Mouse (Mus musculus): ENCODE measurements around the gene Grin1. TPM values are rescaled to one million over a fixed set of nuclear protein-coding genes. Genes with fewer than 3 reads are reported as not detected.

The Grin1 gene
- total RNA-seq, 2 experiments from 2014 or later: not detected

DNA sequence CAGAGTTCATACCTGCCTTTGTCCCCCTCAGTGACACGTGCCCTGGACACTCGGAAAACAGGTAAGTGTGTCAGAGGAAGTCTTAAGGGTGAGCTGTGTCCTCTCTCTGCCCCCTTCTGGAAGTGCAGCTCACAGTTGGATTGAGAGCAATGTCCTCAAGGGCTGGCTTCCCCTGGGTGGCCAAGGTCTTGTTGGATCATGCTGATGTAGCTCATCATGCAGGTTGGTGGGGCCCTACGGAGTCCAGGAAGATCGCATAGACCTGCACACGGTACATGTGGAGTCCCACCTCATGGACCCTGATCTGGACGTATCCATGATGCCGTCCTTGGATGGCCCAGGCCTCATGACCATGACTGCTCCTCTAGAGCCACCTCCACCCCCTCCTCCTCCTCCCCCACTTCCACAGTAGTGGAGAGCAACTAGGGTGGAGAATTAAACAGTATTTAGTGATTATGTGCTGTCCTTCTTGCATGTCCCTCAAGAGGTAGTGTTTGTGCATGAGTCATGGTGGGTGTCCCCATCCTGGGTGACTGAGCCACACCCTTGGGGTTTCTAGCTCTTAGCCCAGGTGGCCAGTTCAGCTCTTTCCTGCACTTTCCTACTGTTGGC, 30.1 kb downstream of the Grin1 start:
- no peak for ATAC-seq (replicated peaks; ENCODE audit: low FRiP score, poor library complexity, severe bottlenecking)

DNA sequence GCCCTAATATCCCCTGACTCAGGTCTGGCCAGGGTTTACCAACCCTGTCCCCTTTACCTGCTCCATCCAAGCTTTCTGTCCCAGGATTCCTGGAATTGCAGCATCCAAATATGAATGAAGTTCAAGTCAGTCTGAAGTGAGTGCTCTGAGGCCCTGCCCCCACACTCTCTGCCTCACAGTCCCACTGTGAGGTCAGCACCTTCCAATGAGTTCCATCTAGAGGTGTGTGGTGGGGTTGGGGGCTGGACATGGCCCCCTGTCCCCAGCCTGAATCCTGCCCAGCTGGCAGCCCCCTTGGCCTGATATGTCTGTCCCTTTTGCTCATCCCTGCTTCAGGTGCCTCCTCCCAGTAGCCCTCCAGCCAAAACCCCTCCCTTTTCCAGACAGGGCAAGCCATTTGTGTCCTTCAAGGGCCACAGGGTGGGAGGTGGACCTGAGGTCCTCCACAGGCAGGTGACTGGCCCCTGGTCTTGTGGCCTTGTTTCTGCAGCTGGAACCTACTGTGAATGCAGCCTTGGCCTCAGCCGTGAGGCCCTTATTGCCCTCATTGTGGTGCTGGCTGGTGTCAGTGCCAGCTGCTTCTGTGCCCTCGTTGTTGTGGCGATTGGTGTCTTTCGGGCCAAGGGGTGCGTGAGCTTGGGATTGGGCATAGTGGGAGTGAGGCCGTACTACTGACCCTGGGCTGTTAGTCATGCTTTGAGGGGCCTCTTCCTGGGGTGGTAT, 30.9 kb downstream of the Grin1 start, which contains the start of gene Tmem210:
Gene Tmem210 (plus strand): TSS at position 219 of the 723 bp plus-strand sequence.
- no peak for ATAC-seq (replicated peaks; ENCODE audit: low FRiP score, poor library complexity, severe bottlenecking)

DNA sequence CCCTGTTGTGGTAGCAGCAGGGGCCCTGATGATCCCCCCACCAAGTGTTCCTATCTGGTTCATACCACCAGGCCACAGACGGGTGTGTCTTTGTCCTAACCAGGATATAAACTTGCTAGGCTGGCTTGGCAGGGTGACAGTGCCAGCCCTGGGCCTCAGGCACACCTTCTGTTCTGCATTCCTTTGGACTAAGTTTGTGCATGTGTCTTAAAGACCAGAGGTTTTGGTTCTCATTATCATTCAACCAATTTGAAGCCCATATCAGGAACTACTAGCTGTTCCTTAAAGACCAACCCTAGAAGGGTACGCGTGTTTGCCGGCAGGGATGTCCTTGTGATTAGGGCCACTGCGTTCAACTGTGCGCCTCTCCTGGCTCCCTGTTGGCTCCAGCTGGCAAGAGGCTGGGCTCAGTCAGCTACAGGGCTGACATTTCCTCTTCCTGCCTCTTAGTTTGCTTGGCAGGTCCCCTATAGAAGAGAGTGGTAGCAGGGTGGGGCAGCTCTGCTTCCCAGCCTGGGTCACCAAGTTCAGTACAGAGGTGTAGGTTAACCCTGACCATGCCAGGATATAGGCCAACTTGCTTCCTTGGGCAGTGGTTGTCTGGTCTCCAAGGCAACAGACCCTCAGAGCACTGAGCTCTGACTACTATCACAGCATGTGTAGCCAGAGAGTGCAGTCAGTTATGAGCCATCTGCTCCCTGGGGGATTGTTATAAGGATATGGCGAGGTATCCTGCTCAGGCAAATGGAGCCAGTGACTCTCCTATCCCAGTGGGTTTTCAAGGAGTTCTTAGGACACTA, 31.9 kb downstream of the Grin1 start:
- no peak for ATAC-seq (replicated peaks; ENCODE audit: low FRiP score, poor library complexity, severe bottlenecking)

DNA sequence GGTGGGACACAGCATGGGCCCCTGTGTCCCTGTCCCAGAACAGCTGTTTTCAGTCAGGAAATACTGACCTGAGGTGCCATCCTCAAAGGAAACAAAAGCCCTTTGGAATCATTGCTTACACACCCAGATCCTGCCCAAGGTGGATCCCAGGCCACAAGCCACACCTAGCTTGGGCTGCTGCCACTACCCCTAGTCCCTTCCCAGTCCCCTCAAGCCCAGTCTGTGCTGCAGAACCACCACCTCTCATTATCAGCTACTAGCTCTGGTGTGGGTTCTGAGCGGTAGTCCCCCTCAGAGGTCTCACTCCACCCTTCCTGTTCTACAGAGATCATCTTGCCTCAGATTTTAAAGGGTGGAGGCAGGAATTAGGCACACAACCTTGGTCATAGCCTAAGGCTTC, 32.7 kb downstream of the Grin1 start:
- no peak for ATAC-seq (replicated peaks; ENCODE audit: low FRiP score, poor library complexity, severe bottlenecking)

DNA sequence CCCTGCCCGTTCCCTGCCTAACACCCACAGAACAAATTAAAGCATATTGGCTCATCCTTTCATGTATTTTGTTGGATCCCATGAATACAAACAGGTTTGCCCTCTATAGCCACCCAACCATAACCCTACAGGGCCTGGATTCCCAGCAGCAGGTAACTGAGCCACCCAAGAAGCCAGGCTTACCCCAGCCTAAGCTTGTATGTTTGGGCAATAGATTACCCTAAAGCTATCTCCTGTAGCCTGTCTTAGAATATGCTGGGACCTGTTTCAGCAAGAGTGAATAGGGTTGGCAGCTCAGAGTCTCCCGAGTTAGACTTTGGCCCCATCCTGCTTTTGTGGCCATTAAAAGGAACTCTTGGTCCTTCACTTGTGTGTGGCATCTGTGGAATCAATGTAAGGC, 33.4 kb downstream of the Grin1 start:
- no peak for ATAC-seq (replicated peaks; ENCODE audit: low FRiP score, poor library complexity, severe bottlenecking)

DNA sequence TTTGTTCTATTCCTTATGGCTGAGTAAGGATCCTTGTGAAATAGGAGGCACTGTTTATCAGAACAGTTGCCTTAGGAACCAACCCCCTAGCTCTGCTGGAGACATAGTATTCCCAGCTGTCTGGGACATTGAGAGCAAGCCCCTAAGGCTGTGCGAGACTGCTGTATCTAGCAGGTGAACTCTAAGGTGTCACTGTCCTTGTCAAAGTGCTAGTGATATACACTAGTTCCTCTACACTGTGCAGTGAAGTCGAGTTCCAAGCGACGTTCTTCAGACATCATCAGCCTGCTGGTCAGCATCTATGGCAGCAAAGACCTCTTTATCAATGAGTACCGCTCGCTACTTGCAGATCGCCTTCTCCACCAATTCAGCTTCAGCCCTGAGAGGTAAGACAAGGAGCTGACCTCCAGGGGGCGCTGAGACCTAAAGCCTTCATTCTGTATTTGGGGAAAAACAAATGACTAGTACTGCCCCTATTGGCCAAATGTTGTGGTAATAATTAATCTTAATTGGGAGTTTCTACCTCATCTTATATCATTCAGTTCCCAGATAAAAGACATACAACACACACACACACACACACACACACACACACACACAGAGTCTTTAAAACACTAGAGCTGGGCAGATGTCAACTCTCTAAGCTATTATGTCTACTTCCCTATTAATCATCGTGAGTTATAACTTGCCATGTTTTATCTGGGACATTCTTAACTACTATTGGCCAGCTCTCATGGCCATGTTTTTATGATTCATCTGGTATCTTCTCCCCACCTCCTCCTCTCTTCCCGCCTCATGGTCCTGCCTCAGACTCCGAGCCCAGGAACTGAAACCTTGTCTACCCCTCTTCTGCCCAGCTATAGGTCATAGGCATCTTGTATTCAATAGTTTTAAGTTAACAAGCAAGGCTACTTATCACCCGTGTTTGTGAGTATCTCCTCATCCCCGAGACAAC, 39.8 kb downstream of the Grin1 start:
- ATAC-seq (replicated peaks; ENCODE audit: low FRiP score, poor library complexity, severe bottlenecking): peak; percentile 80

DNA sequence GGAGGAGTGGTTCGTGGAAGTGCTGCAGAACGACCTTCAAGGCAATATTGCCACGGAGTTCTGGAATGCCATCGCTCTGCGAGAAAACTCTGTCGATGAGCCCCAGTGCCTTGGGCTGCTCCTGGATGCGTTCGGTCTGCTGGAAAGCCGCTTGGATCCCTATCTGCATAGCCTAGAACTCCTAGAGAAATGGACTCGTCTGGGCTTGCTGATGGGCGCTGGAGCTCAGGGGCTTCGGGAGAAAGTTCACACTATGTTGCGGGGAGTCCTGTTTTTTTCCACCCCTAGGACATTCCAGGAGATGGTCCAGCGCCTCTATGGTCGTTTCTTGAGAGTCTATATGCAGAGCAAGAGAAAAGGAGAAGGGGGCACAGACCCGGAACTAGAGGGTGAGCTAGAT, 46.0 kb downstream of the Grin1 start:
- no peak for ATAC-seq (replicated peaks; ENCODE audit: low FRiP score, poor library complexity, severe bottlenecking)

DNA sequence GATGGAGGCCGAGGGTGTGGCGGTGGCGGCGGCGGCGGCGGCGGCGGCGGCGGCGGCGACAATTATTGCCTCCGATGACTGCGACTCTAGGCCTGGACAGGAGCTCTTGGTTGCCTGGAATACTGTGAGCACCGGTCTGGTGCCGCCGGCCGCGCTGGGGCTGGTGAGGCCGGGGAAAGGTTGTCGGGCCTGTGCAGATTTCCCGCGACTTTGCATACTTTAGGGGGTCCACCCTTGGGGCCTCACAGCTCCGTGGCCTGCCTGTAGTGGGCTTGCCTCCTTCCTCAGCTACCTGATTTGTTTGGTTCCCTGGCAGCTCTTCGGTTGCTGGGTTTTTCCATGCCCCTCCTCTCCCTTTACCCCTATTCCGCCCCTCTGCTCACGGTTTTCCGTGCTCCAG, 46.5 kb downstream of the Grin1 start:
- ATAC-seq (replicated peaks; ENCODE audit: low FRiP score, poor library complexity, severe bottlenecking): peak; percentile 17

DNA sequence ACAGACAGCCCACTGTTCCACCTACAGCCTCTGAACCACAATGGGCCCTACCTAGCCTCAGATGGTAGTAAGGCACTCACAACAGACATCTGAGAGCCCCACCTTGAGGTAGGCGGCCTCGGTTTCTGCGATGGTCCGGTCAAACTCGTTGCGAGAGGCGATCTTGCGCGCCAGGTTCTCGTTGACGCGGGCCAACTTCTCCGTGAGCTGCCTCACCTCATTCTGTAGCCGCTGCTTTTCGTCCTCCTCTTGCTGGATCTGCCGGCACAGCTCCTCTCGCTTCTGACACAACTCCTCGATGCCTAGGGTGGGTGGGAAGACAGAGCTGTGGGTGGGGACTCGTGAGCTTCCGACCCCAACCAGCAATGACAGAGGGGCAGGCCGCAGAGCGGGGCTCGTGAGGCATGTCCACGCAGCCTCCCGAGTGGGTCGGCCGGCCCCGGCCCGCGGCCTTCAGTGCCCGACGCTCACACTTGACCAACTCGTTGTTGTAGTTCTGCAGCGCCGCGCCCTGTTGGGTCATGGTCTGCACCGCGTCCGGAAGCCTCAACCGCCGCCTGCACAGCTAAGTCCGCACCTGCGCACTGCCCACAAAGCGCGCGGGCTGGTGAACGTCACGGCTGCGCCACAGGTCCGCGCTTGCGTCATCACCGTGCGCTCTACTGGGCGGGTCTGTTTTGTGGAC, 47.0 kb downstream of the Grin1 start, which contains the start of the genes Ssna1 and Anapc2:
Gene Ssna1 (minus strand): TSS at position 612 of the 685 bp plus-strand sequence.
Gene Anapc2 (plus strand): TSS at position 652 of the 685 bp plus-strand sequence.
- ATAC-seq (replicated peaks; ENCODE audit: low FRiP score, poor library complexity, severe bottlenecking): peak; percentile 89

DNA sequence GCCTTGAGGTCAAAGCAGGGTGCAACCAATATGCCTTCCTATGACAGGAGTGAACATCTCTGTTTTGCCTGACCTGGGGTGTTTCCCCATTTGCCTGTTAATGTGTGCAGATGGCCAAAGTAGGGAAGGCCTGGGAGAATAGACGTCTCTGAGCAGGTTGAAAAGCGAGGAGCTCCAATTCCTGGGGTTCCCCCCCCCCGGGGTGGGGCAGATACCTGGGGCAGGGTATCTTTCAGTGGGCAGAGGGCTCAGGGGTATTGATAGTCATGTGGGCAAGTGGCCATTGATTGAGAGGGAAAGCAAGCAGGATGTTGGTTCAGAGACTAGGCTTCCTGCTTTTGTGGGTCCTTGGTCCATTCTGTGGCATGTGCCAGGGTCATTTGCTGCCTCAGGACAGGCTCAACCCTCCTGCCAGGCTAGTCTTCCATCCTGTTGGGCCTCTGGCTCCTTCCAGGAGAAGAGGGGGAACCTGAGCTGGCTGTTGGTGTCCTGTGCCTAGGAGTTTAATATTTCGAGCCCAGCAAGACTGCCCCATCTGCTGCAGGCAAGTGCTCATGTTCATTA, 51.2 kb downstream of the Grin1 start:
- ATAC-seq (replicated peaks; ENCODE audit: low FRiP score, poor library complexity, severe bottlenecking): no peak

DNA sequence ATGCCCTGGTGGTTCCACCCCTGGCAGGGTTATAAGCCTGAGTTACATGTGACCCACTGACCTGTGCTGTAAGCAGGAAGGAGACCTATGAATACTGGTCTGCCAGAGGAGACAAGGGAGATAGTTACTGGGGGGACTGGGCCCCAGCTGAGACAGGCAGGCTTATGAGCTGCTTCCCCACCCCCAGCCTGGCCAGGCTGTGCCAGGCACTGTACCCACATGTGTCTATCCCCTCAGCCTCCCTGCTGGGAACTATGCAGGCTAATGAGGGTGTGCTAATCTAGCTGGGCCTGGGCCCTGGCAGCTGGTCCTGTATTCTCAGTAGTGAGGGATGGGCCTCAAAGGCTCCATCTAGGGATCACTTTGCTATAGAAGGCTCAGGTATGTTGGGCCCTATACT, 51.7 kb downstream of the Grin1 start:
- ATAC-seq (replicated peaks; ENCODE audit: low FRiP score, poor library complexity, severe bottlenecking): no peak

DNA sequence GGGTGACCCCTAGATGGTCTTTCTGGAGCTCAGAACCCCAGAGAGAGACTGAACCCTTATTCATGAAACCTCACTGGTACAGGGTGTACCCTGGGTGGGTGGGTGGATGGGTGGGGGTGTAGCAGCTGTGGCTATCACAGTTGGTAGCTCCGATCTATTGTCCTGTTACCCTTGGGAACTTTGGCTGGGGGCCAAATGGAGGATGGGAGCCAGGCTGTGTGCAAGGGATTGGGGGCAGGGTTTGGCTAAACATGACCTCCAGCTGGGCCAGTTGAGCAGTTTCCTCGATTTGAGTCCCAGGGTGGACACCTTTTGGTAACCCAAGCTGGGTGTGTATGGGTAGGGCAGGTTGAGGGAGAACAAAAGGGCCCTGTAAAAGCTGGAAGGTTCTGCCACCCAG, 52.3 kb downstream of the Grin1 start:
- no peak for ATAC-seq (replicated peaks; ENCODE audit: low FRiP score, poor library complexity, severe bottlenecking)

DNA sequence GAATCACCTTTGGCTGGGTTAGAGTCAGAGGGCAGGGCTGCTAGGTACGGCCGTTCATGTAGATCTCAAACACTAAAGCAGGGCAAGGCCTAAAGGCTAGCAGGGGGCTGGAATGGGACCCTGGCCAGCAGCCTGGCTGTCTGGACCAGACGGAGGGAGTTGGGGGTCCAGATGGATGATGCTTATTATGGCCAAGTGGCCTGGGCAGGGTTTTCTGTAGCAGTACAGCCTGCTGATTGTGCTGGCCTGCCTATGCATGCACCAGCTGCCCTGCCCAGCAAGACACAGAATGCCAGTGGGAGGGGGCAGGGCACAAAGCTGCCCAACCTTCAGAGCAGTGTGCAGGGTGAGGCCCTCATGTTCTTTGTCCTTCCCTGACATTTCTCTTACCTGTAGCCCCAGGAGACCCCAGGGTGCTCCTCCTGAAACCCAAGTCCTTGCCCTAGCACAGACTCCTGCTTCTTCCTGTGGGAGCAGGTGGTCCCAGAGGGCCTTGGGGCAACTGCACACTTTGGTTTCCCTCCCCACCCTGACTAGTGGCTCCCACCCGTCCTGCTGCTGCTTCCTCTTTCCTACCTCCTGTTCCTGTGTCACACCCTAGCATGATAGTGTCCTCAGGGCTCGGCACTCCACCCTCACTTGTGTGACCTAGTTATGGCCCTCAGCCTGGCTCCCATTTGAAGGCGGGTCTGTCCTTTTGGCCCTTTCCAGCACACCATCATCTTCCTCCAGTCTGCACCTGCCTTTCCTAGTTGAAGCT, 52.9 kb downstream of the Grin1 start:
- ATAC-seq (replicated peaks; ENCODE audit: low FRiP score, poor library complexity, severe bottlenecking): no peak

DNA sequence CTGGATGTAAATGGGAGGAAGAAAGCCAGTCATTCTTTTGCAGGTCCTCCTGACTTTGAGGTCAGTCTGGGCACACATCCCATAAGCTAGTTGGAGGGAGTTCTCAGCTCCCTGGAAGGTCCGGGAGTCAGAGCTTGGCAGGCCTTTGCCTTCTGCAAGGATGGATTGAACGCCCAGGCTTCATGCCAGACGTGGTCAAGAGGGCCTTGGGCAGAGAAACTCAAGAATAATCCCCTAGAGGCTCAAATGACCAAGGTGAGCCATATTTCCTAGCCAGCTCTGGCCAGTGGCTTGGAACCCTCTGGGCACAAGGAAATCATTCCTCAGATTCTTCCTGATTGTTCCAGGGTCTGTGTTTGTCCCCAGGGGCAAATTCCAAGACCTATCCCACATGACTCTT, 54.1 kb downstream of the Grin1 start:
- no peak for ATAC-seq (replicated peaks; ENCODE audit: low FRiP score, poor library complexity, severe bottlenecking)

DNA sequence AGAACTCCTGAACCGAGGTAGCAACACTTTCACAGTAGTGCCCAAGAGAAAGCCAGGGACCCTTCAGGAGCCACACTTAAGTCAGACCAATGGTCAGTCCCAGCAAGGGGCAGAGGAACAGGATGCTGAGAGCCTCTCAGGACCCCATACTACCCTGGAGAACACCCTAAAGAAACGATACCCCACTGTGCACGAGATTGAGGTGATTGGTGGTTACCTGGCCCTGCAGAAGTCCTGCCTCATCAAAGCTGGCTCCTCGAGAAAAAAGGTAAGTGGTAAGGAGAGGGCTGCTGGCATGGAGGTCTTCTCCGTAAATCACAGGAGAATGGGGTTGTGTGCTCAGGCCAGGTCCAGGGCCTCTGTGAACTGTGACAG, 54.7 kb downstream of the Grin1 start:
- no peak for ATAC-seq (replicated peaks; ENCODE audit: low FRiP score, poor library complexity, severe bottlenecking)

DNA sequence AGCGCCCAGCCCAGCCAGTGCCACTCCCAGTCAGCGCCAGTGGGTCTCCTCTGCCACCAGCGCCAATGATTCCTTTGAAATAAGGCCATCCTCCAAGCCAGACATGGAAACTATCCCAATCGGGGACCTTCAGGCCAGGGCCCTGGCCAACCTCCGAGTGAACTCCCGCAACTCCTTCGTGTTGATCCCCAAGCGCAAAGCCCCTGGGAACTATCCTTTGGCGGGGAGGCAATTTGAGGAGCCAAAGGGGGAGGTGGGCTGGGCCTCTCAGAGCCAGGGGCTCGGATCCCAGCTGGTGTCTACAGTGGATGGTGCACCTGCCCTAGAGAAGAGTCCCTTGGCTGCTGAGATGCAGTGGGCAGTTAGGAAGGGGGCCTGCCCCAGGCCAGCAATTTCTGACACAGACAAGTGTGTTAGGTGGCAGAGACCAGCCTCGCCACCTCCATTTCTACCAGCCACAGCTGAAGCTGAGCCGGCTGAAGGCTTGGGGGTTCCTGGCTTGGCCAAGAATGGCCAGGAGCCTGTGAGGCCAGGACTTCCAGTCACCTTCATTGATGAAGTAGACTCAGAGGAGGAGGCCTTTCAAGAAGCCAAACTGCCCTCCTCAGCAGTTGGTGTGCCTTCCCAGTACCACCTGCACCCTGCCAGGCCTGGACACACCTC, 55.2 kb downstream of the Grin1 start:
- ATAC-seq (replicated peaks; ENCODE audit: low FRiP score, poor library complexity, severe bottlenecking): no peak

DNA sequence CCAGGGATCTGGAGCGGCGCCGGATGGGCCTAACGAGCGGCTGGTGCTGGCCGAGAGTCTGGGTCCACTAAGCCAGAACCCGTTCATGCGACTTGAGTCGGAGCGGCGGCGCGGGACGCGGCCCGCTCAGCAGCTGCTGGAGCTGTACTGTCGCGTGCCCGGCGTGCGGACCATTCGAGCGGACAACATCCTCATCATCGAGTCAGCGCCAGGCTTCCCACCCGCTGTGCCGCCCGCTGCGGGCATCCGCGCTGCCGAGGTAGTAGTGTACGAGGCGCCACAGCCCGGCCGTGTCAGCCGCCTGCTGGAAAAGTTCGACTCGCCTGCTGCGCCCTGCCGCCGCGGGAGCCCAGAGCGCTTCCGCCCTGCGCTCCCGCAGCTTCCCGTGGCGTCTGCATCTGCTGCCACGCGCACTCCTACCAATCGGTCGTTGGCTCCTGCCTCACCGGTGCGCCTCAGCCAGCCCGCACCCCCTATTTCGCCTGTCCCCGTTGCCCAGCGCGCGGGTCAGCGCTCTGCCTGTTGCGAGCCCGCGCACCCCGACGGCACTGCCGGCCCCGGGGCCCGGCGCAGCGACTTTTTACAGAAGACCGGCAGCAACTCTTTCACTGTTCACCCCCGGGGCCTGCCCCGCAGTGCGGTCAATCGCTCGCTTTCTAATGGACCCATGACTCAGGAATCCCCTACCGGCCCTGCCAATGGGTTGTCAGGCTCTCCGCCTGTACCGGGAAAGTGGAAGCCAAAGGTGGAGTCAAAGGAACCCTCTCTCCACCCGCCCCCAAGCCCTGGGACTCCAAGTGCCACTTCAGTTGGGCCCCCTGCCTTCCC, 56.0 kb downstream of the Grin1 start:
- no peak; the same call in 1 of the 2 replicates for ATAC-seq (replicated peaks; ENCODE audit: low FRiP score, poor library complexity, severe bottlenecking)
